Mouse (Mus musculus) neural tube, embryonic 14.5 days (tissue): ENCODE measurements around the gene Spen. TPM values are rescaled to one million over a fixed set of nuclear protein-coding genes. Genes with fewer than 3 reads are reported as not detected.

Source experiments
- ATAC-seq: fragments of 200-750 bp; cut with Nextera tagmentation; 2 replicates; pipeline ENCODE4 v1.8.0; 2017; ENCODE audit warnings: low read depth, mild to moderate bottlenecking, moderate TSS enrichment, moderate library complexity
- H3K27ac ChIP-seq: fragments of 300-500 bp; sonication (generic); 2 replicates; pipeline ENCODE4 v1.5.1; 2014; ENCODE audit warnings: low read depth, mild to moderate bottlenecking, control low read depth, low read length, moderate library complexity, mixed read lengths
- H3K27me3 ChIP-seq: fragments of 300-500 bp; sonication (generic); 2 replicates; pipeline ENCODE4 v1.6.1; 2014; ENCODE audit warnings: low read length; ENCODE audit not compliant: control insufficient read depth, insufficient read depth
- H3K36me3 ChIP-seq: fragments of 300-500 bp; sonication (generic); 2 replicates; pipeline ENCODE4 v1.6.1; 2014; ENCODE audit warnings: low read length, mixed read lengths; ENCODE audit not compliant: control insufficient read depth, insufficient read depth
- H3K4me1 ChIP-seq: fragments of 300-500 bp; sonication (generic); 2 replicates; pipeline ENCODE4 v1.6.1; 2014; ENCODE audit warnings: low read length; ENCODE audit not compliant: control insufficient read depth, insufficient read depth
- H3K4me2 ChIP-seq: fragments of 300-500 bp; sonication (generic); 2 replicates; pipeline ENCODE4 v1.6.1; 2014; ENCODE audit warnings: mild to moderate bottlenecking, low read depth, low read length, control low read depth
- H3K4me3 ChIP-seq: fragments of 300-500 bp; sonication (generic); 2 replicates; pipeline ENCODE4 v1.5.1; 2014; ENCODE audit warnings: low read depth, low read length, control low read depth, mixed read lengths
- H3K9ac ChIP-seq: fragments of 300-500 bp; sonication (generic); replicated peaks from 2 replicates; pipeline ENCODE4 v1.6.1; 2014; ENCODE audit warnings: low read depth, mild to moderate bottlenecking, control low read depth, low read length, mixed read lengths
- H3K9me3 ChIP-seq: fragments of 300-500 bp; sonication (generic); 2 replicates; pipeline ENCODE4 v1.6.1; 2016; ENCODE audit warnings: low read length; ENCODE audit not compliant: control insufficient read depth
- WGBS: fragments of 180-500 bp; shearing (Covaris S2); extraction: QIAGEN DNeasy Blood & Tissue Kit; methylation state at CpG from one replicate; pipeline ENCODE4 v1.1.7; 2014; 5-methylcytosine and 5-hydroxymethylcytosine counted together
- polyA plus RNA-seq: library from polyadenylated mRNA; unstranded; fragments of >200 nt; fragmentation: Nextera tagmentation; extraction: Ambion mirVana; gene quantifications from 2 replicates; pipeline ENCODE4 v1.2.1, GENCODE M21; 2014

Spen gene
- polyA plus RNA-seq, 1 experiment from 2014 or later, result 23.9 TPM

GRCm38 (mm10) chr4:141445328-141445720 lies 93.1 kb downstream of the Spen start:
- H3K9me3 ChIP-seq, result no peaks in the 10 kb centered on the region
- WGBS, result 16% methylated on average over 14 of the region's 14 CpGs
- H3K4me3 ChIP-seq, result peak overlapping the region; percentile 95
- peaks cover 25% of the 10 kb centered on the region for H3K36me3 ChIP-seq
- no peak overlapping the region for H3K27ac ChIP-seq
- no peaks in the 10 kb centered on the region for H3K27me3 ChIP-seq
- peak overlapping the region; percentile 81 for H3K4me2 ChIP-seq
- 0 out of 2 replicates have a peak, but pooled peaks have one; percentile 5 for ATAC-seq
- peak overlapping the region; percentile 95 for H3K9ac ChIP-seq
- peaks cover 7% of the 10 kb centered on the region; the same call in 1 of the 2 replicates for H3K4me1 ChIP-seq

GRCm38 (mm10) chr4:141444451-141445327 lies 93.7 kb downstream of the Spen start, which contains the start of gene Zbtb17:
Zbtb17 (plus strand) TSS chr4:141444654.
- no peaks in the 10 kb centered on the region for H3K27me3 ChIP-seq
- peak within 1 kb of the TSS; percentile 95 for H3K9ac ChIP-seq
- H3K36me3 ChIP-seq, result peaks cover 24% of the 10 kb centered on the region
- peak; percentile 95 for ATAC-seq
- H3K27ac ChIP-seq, result peak within 1 kb of the TSS; percentile 82
- WGBS, result under 1% methylated on average over 62 of the region's 102 CpGs
- H3K4me3 ChIP-seq, result peak within 1 kb of the TSS; percentile 95
- peak within 1 kb of the TSS; percentile 81 for H3K4me2 ChIP-seq
- H3K9me3 ChIP-seq, result no peaks in the 10 kb centered on the region
- H3K4me1 ChIP-seq, result peaks cover 7% of the 10 kb centered on the region; the same call in 1 of the 2 replicates

- Histone ChIP-seq H3K27ac (no peak overlapping the region), H3K9me3 (no peaks in the 10 kb centered on the region), H3K9ac (no peak overlapping the region), H3K4me3 (peak overlapping the region; percentile 95), H3K4me1 (peaks cover 7% of the 10 kb centered on the region; the same call in 1 of the 2 replicates), H3K4me2 (peak overlapping the region; percentile 50), H3K27me3 (no peaks in the 10 kb centered on the region), H3K36me3 (peaks cover 16% of the 10 kb centered on the region)
- ATAC-seq, result no peak
- 53% methylated on average over 11 of the region's 11 CpGs for WGBS
Measured at GRCm38 (mm10) chr4:141443641-141444429, 94.6 kb downstream of the Spen start.

- no peak overlapping the region for H3K27ac ChIP-seq
- H3K4me2 ChIP-seq, result no peak overlapping the region
- H3K36me3 ChIP-seq, result no peaks in the 10 kb centered on the region
- H3K4me3 ChIP-seq, result no peak overlapping the region
- H3K4me1 ChIP-seq, result peaks cover 6% of the 10 kb centered on the region; the same call in 1 of the 2 replicates
- no peaks in the 10 kb centered on the region for H3K27me3 ChIP-seq
- no peak overlapping the region for H3K9ac ChIP-seq
- no peaks in the 10 kb centered on the region for H3K9me3 ChIP-seq
- no peak for ATAC-seq
Measured at GRCm38 (mm10) chr4:141440877-141441276, 97.5 kb downstream of the Spen start.

DNA sequence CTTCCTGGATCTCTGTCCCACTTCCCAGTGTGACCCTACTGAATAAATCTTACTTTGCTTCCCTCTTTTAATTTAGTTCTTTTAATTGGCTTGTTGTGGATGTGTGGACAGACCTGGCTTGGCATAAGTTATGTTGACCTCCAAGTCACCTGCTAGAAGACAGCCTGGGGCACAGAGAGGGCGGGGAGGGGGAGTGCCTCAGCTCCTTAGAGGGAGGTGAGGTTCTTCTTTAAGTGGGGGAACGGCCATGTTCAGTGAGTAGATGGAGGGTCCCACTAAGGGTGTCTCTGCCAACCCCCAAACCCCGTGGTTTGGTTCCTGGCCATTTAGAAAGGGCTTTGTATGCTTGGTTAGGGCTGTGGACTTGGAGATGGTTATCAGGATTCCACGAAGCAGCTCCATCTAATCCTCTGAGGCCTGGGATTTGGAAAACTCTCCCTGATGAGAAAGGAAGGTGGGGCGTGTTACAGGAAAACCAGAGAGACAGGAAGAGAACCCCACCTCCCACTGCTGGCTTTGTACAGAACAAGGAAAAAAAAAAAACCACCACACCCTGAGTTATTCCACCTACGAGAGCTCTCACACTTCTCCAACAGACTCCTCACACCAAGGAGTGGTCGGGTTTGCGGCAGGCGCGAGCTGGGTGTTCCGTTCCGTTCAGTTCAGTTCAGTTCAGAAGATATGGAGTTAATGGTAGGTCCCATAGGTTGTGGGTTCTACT lies 99.2 kb downstream of the Spen start:
- Histone ChIP-seq H3K4me2 (no peak overlapping the region), H3K4me1 (no peaks in the 10 kb centered on the region), H3K27ac (no peak overlapping the region), H3K9me3 (no peaks in the 10 kb centered on the region), H3K9ac (no peak overlapping the region), H3K36me3 (no peaks in the 10 kb centered on the region), H3K4me3 (no peak overlapping the region), H3K27me3 (no peaks in the 10 kb centered on the region)
- ATAC-seq, result no peak
- 87% methylated on average over 12 of the region's 12 CpGs for WGBS

DNA sequence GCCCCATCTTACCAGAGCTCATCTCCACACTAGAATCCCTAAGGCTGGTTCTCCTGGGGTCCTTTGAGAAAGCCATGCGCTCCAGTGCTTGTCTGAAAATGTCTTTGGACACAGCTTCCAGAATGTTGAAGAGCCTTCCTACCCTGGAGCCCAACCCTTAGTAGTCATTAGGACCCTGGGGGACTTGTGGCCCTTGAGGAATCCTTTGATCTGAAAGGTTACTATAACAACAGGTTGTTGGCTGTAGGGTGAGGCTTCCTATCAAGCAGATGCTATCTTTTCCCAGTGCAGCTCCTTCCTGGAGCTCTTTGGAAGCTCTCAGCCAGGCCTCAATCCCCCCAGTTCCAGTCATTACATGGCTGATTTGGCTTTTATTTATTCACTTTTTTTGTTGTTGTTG lies 102.4 kb downstream of the Spen start, which contains the start of gene Srarp:
TSS of gene Srarp (minus strand) at position 132 of the 400 bp plus-strand sequence.
- Histone ChIP-seq H3K36me3 (no peaks in the 10 kb centered on the region), H3K9ac (no peak within 1 kb of the TSS), H3K4me1 (no peaks in the 10 kb centered on the region), H3K9me3 (no peaks in the 10 kb centered on the region), H3K27me3 (no peaks in the 10 kb centered on the region), H3K4me2 (no peak within 1 kb of the TSS), H3K27ac (no peak within 1 kb of the TSS), H3K4me3 (no peak within 1 kb of the TSS)
- 85% methylated on average over 1 of the region's 1 CpGs for WGBS
- ATAC-seq, result no peak

- ATAC-seq, result no peak
- H3K27me3 ChIP-seq, result no peaks in the 10 kb centered on the region
- H3K4me3 ChIP-seq, result no peak overlapping the region
- H3K27ac ChIP-seq, result no peak overlapping the region
- no peaks in the 10 kb centered on the region for H3K36me3 ChIP-seq
- 86% methylated on average over 18 of the region's 18 CpGs for WGBS
- no peak overlapping the region for H3K4me2 ChIP-seq
- no peaks in the 10 kb centered on the region for H3K4me1 ChIP-seq
- H3K9me3 ChIP-seq, result no peaks in the 10 kb centered on the region
- no peak overlapping the region for H3K9ac ChIP-seq
Measured at GRCm38 (mm10) chr4:141433191-141433590, 105.2 kb downstream of the Spen start.

GRCm38 (mm10) chr4:141432666-141433065 lies 105.7 kb downstream of the Spen start:
- Histone ChIP-seq H3K4me2 (no peak overlapping the region), H3K4me3 (no peak overlapping the region), H3K27me3 (no peaks in the 10 kb centered on the region), H3K27ac (no peak overlapping the region), H3K36me3 (no peaks in the 10 kb centered on the region), H3K4me1 (no peaks in the 10 kb centered on the region), H3K9ac (no peak overlapping the region), H3K9me3 (no peaks in the 10 kb centered on the region)
- WGBS, result 68% methylated on average over 14 of the region's 14 CpGs
- ATAC-seq, result no peak
